Mouse (Mus musculus) left cerebral cortex, postnatal 14 days (tissue): ENCODE results near the gene Cadps2. TPM values are rescaled to one million over a fixed set of nuclear protein-coding genes. Genes with fewer than 3 reads are reported as not detected.

Experiments used
- DNase-seq, 2 experiments: peaks; one replicate each; pipeline ENCODE4 v3.0.0; 2021 to 2022; ENCODE audit warnings: low spot score in 2 of 2, mixed read lengths in 1 of 2
- intact Hi-C: fragments of 180-260 bp; cut with DNase I; formaldehyde crosslinking; loops from one replicate; pipeline ENCODE4 v1.15.1; 2025
- total RNA-seq, 2 experiments: library from RNA; stranded (reverse); gene quantifications; 2 replicates each; pipeline ENCODE4 v1.2.3; 2021

The Cadps2 gene
- total RNA-seq, 2 experiments from 2014 or later, result 78.0 to 86.7 TPM

GRCm38 (mm10) chr6:23575102-23575501, 264.1 kb downstream of the Cadps2 start:
- DNase-seq, result peak; percentile 20 to 31

GRCm38 (mm10) chr6:23573750-23574149, 265.5 kb downstream of the Cadps2 start:
- no peak for DNase-seq
- intact Hi-C loops, result no loop called here

More at GRCm38 (mm10) chr6:23575102-23575501, 264.1 kb downstream of the Cadps2 start:
- intact Hi-C loops, result no loop called here

- DNase-seq, result no peak
- intact Hi-C loops, result no loop called here
Measured at GRCm38 (mm10) chr6:23572401-23572800, 266.8 kb downstream of the Cadps2 start.

- intact Hi-C loops, result no loop called here
- DNase-seq, result no peak
Measured at GRCm38 (mm10) chr6:23569686-23570085, 269.5 kb downstream of the Cadps2 start.

- DNase-seq, result no peak
- intact Hi-C loops, result no loop called here
Measured at GRCm38 (mm10) chr6:23568688-23569087, 270.5 kb downstream of the Cadps2 start.

- intact Hi-C loops, result no loop called here
Measured at GRCm38 (mm10) chr6:23567651-23568050, 271.6 kb downstream of the Cadps2 start.

GRCm38 (mm10) chr6:23549874-23550273, 289.3 kb downstream of the Cadps2 start:
- no peak for DNase-seq
- intact Hi-C loops, result no loop called here

More at GRCm38 (mm10) chr6:23567651-23568050, 271.6 kb downstream of the Cadps2 start:
- no peak for DNase-seq

- DNase-seq, result no peak
- intact Hi-C loops, result no loop called here
Measured at GRCm38 (mm10) chr6:23523710-23524109, 315.5 kb downstream of the Cadps2 start.

- no peak for DNase-seq
- intact Hi-C loops, result no loop called here
Measured at GRCm38 (mm10) chr6:23522556-23522955, 316.7 kb downstream of the Cadps2 start.

GRCm38 (mm10) chr6:23498611-23499010, 340.6 kb downstream of the Cadps2 start:
- intact Hi-C loops, result loop anchor here (10.0 kb wide), 3 partner anchors 386 to 1026 kb away; partner anchors contain the start of genes Asb15 and Ndufa5

GRCm38 (mm10) chr6:23491804-23492203, 347.4 kb downstream of the Cadps2 start:
- intact Hi-C loops, result loop anchor here (10.0 kb wide), 3 partner anchors 393 to 1033 kb away; partner anchors contain the start of genes Asb15 and Ndufa5
- peak; percentile 43 to 56 for DNase-seq

More at GRCm38 (mm10) chr6:23498611-23499010, 340.6 kb downstream of the Cadps2 start:
- DNase-seq, result no peak

- intact Hi-C loops, result loop anchor here (10.0 kb wide), 3 partner anchors 394 to 1034 kb away; partner anchors contain the start of genes Asb15 and Ndufa5
- DNase-seq, result no peak
Measured at GRCm38 (mm10) chr6:23490431-23490830, 348.8 kb downstream of the Cadps2 start.

GRCm38 (mm10) chr6:23489046-23489445, 350.2 kb downstream of the Cadps2 start:
- no peak for DNase-seq
- intact Hi-C loops, result no loop called here

- intact Hi-C loops, result no loop called here
- DNase-seq, result peak in 1 of 2 experiments; percentile 34
Measured at GRCm38 (mm10) chr6:23472686-23473085, 366.5 kb downstream of the Cadps2 start.

GRCm38 (mm10) chr6:23471830-23472229, 367.4 kb downstream of the Cadps2 start:
- intact Hi-C loops, result no loop called here
- DNase-seq, result no peak

- no peak for DNase-seq
- intact Hi-C loops, result no loop called here
Measured at GRCm38 (mm10) chr6:23467885-23468284, 371.3 kb downstream of the Cadps2 start.

GRCm38 (mm10) chr6:23462600-23463280, 376.5 kb downstream of the Cadps2 start:
- intact Hi-C loops, result no loop called here
- peak; percentile 41 to 54 for DNase-seq

- intact Hi-C loops, result loop anchor here (10.0 kb wide), 2 partner anchors 273 to 453 kb away; no protein-coding TSS in a partner anchor
- DNase-seq, result peak; percentile 47 to 84
Measured at GRCm38 (mm10) chr6:23457748-23458147, 381.5 kb downstream of the Cadps2 start.

- no peak for DNase-seq
- intact Hi-C loops, result loop anchor here (10.0 kb wide), 2 partner anchors 269 to 449 kb away; no protein-coding TSS in a partner anchor
Measured at GRCm38 (mm10) chr6:23453907-23454306, 385.3 kb downstream of the Cadps2 start.

GRCm38 (mm10) chr6:23439897-23440296, 399.3 kb downstream of the Cadps2 start:
- intact Hi-C loops, result no loop called here
- peak in 1 of 2 experiments; percentile 6 for DNase-seq
